Mouse (Mus musculus): ENCODE measurements around the gene Dnmt1. TPM values are rescaled to one million over a fixed set of nuclear protein-coding genes. Genes with fewer than 3 reads are reported as not detected.

Gene Dnmt1
- polyA plus RNA-seq, 2 experiments, result 43.1 to 55.9 TPM

DNA sequence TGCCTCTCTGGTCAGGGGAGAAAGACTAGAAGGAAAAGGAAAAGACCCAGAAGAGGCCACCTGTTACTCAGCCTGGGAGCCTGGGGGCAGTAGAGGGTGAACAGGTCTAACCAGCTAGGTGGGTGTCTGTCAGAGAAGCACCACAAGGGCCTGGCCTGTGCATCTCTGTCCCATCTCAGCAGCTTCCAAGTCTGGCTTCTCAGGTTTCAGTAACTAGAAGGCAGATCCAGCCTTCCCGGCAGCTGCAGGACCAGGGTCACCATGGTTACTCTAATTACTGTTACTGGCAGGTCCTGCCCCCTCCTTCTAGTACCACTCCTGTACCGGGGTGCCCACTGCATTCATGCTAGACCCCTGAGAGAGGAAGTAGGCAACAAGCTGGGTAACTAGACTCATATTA, 15.8 kb downstream of the Dnmt1 start:
- Histone ChIP-seq H3K36me3 (replicated peaks; ENCODE audit: control insufficient read depth, insufficient read depth, low read depth) (peaks cover 40% of the 10 kb centered on the region), H3K4me1 (replicated peaks; ENCODE audit: control insufficient read depth in 2 of 2, insufficient read depth in 2 of 2, low read length in 1 of 2) (peaks cover 0 to 13% of the 10 kb centered on the region in 2 experiments; a peak in 1 of 4 replicates), H3K4me2 (ENCODE audit: low read depth) (no peak overlapping the region), H3K4me3 (ENCODE audit: insufficient read depth in 1 of 2, low read depth in 2 of 2, low read length in 2 of 2) (no peak overlapping the region), H3K27ac (no peak overlapping the region), H3K9ac (replicated peaks) (no peak overlapping the region), H3K9me3 (ENCODE audit: control insufficient read depth, low read length) (no peaks in the 10 kb centered on the region), H3K27me3 (ENCODE audit: control insufficient read depth, insufficient read depth, low read length) (no peaks in the 10 kb centered on the region)
- ATAC-seq (ENCODE audit: insufficient read depth) (no peak), DNase-seq (ENCODE audit: low read depth in 3 of 3, low spot score in 3 of 3) (no peak)
- TF ChIP-seq EP300 (IDR thresholded peaks at IDR 0.05; ENCODE audit: low read depth) (no peak), CTCF (IDR thresholded peaks at IDR 0.05; ENCODE audit: low read depth) (no peak)
- 79% methylated on average over 2 of the region's 2 CpGs for WGBS (ENCODE audit: insufficient replicate concordance)

DNA sequence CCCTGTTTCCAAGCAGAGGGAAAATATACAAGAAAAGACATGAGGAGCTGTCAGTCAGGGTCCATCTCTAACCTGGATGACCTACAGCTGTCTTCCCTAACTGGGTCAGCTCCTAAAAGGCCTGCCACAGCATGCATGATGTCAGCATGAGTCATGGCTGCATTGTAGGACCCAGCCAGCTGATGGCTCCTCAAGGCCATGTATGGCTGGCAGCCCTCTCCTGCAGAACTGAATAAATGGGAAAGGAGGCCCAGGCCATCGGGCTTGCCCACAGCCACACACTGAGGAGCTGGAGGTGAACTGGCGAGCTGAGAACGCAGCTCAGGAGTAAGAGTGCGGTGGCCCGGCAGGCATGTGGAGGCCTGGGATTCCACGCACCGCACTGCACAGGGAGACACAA, 16.3 kb downstream of the Dnmt1 start:
- Histone ChIP-seq H3K9me3 (ENCODE audit: control insufficient read depth, low read length) (no peaks in the 10 kb centered on the region), H3K9ac (replicated peaks) (no peak overlapping the region), H3K27me3 (ENCODE audit: control insufficient read depth, insufficient read depth, low read length) (no peaks in the 10 kb centered on the region), H3K4me3 (ENCODE audit: insufficient read depth in 1 of 2, low read depth in 2 of 2, low read length in 2 of 2) (no peak overlapping the region), H3K36me3 (replicated peaks; ENCODE audit: control insufficient read depth, insufficient read depth, low read depth) (peaks cover 46% of the 10 kb centered on the region), H3K27ac (no peak overlapping the region), H3K4me2 (ENCODE audit: low read depth) (no peak overlapping the region), H3K4me1 (replicated peaks; ENCODE audit: control insufficient read depth in 2 of 2, insufficient read depth in 2 of 2, low read length in 1 of 2) (peaks cover 0 to 13% of the 10 kb centered on the region in 2 experiments; a peak in 1 of 4 replicates)
- DNase-seq (ENCODE audit: low read depth in 3 of 3, low spot score in 3 of 3), result no peak
- TF ChIP-seq EP300 (IDR thresholded peaks at IDR 0.05; ENCODE audit: low read depth) (no peak), CTCF (IDR thresholded peaks at IDR 0.05; ENCODE audit: low read depth) (no peak)
- no peak for ATAC-seq (ENCODE audit: insufficient read depth)
- WGBS (ENCODE audit: insufficient replicate concordance), result 87% methylated on average over 7 of the region's 7 CpGs

DNA sequence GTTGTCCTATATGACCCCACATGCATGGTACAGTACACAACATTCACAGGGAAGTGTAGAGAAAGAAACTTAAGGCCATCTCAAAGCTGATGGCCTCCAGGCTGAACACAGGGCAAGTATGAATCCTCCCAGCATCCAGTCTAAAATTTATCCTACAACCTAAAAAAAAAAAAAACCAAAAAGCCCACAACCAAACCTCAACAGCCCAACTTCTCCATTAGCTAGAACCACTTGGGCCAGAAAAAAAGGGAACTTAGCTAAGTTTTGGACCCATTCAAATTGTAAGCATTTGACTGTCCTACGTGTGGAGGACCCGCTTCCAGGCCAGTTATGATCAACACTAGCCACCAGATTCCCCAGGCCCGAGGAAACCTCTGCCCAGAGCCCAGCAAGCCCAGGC, 36.4 kb downstream of the Dnmt1 start:
- WGBS (ENCODE audit: insufficient replicate concordance), result 78% methylated on average over 3 of the region's 3 CpGs
- Histone ChIP-seq H3K4me2 (ENCODE audit: low read depth) (no peak overlapping the region), H3K27me3 (ENCODE audit: control insufficient read depth, insufficient read depth, low read length) (no peaks in the 10 kb centered on the region), H3K36me3 (replicated peaks; ENCODE audit: control insufficient read depth, insufficient read depth, low read depth) (peaks cover 98% of the 10 kb centered on the region), H3K9me3 (ENCODE audit: control insufficient read depth, low read length) (no peaks in the 10 kb centered on the region), H3K9ac (replicated peaks) (no peak overlapping the region), H3K27ac (no peak overlapping the region), H3K4me1 (replicated peaks; ENCODE audit: control insufficient read depth in 2 of 2, insufficient read depth in 2 of 2, low read length in 1 of 2) (no peaks in the 10 kb centered on the region), H3K4me3 (ENCODE audit: insufficient read depth in 1 of 2, low read depth in 2 of 2, low read length in 2 of 2) (no peak overlapping the region)
- no peak for TF ChIP-seq EP300 (IDR thresholded peaks at IDR 0.05; ENCODE audit: low read depth)
- no peak for TF ChIP-seq CTCF (IDR thresholded peaks at IDR 0.05; ENCODE audit: low read depth)
- DNase-seq (ENCODE audit: low read depth in 3 of 3, low spot score in 3 of 3) (no peak), ATAC-seq (ENCODE audit: insufficient read depth) (no peak)

DNA sequence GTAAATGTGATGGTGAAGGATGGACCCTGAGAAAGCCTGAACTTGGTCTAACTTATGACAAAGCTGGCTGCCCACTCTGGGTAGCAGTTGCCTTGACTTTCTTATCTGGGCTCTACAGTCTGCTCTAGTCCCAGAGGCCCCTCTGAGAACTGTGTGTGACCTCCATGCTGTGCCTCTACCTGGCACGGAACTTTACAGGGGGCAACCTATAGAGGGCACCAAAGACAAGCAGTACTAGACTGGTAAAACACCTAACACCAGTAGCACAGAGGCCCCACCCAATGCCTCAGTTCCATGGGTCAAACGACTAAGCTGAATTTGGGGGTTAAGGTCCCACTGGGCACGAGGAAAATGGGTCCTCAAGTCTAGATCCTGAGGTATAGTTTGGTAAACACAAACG, 43.5 kb downstream of the Dnmt1 start:
- Histone ChIP-seq H3K4me3 (ENCODE audit: insufficient read depth in 1 of 2, low read depth in 2 of 2, low read length in 2 of 2) (no peak overlapping the region), H3K27me3 (ENCODE audit: control insufficient read depth, insufficient read depth, low read length) (no peaks in the 10 kb centered on the region), H3K27ac (no peak overlapping the region), H3K9ac (replicated peaks) (no peak overlapping the region), H3K4me2 (ENCODE audit: low read depth) (no peak overlapping the region), H3K9me3 (ENCODE audit: control insufficient read depth, low read length) (no peaks in the 10 kb centered on the region), H3K4me1 (replicated peaks; ENCODE audit: control insufficient read depth in 2 of 2, insufficient read depth in 2 of 2, low read length in 1 of 2) (no peaks in the 10 kb centered on the region), H3K36me3 (replicated peaks; ENCODE audit: control insufficient read depth, insufficient read depth, low read depth) (peaks cover 99% of the 10 kb centered on the region)
- DNase-seq (ENCODE audit: low read depth in 3 of 3, low spot score in 3 of 3) (peak; percentile 28 to 37 (median 33)), ATAC-seq (ENCODE audit: insufficient read depth) (peak; percentile 69; the same call in 1 of the 2 replicates)
- WGBS (ENCODE audit: insufficient replicate concordance), result 65% methylated on average over 4 of the region's 4 CpGs
- TF ChIP-seq EP300 (IDR thresholded peaks at IDR 0.05; ENCODE audit: low read depth) (no peak), CTCF (IDR thresholded peaks at IDR 0.05; ENCODE audit: low read depth) (peak; percentile 74)

DNA sequence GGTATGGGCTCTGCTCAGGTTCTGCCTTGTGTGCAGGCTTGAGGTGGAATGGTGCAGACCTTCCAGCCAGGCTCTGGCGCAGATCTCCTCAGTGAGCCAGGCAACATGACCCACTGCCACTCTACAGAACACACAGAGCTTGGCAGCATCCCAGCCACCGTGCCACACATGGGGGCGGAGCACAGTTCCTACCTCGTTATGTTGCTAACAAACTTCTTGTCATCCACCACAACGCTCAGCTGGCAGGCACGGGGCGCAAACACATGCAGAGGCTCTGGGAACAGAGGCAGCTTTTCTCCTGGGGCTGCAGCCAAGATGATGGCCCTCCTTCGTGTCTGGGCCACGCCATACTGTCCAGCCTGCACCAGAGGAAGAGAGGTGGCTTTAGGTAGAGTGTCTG, 49.7 kb downstream of the Dnmt1 start:
- Histone ChIP-seq H3K4me2 (ENCODE audit: low read depth) (no peak overlapping the region), H3K4me3 (ENCODE audit: insufficient read depth in 1 of 2, low read depth in 2 of 2, low read length in 2 of 2) (no peak overlapping the region), H3K4me1 (replicated peaks; ENCODE audit: control insufficient read depth in 2 of 2, insufficient read depth in 2 of 2, low read length in 1 of 2) (no peaks in the 10 kb centered on the region), H3K27ac (no peak overlapping the region), H3K9ac (replicated peaks) (no peak overlapping the region), H3K36me3 (replicated peaks; ENCODE audit: control insufficient read depth, insufficient read depth, low read depth) (peaks cover 99% of the 10 kb centered on the region), H3K9me3 (ENCODE audit: control insufficient read depth, low read length) (no peaks in the 10 kb centered on the region), H3K27me3 (ENCODE audit: control insufficient read depth, insufficient read depth, low read length) (no peaks in the 10 kb centered on the region)
- 89% methylated on average over 9 of the region's 9 CpGs for WGBS (ENCODE audit: insufficient replicate concordance)
- TF ChIP-seq EP300 (IDR thresholded peaks at IDR 0.05; ENCODE audit: low read depth) (no peak), CTCF (IDR thresholded peaks at IDR 0.05; ENCODE audit: low read depth) (no peak)
- ATAC-seq (ENCODE audit: insufficient read depth) (no peak), DNase-seq (ENCODE audit: low read depth in 3 of 3, low spot score in 3 of 3) (no peak)
